Mouse (Mus musculus) cerebral cortex, adult 2 months (tissue): ENCODE data around the gene Mynn.

Experiments used
- WGBS: fragments of 180-500 bp; shearing (Covaris S2); methylation state at CpG from one replicate; pipeline ENCODE4 v1.1.7; 2018; 5-methylcytosine and 5-hydroxymethylcytosine counted together

The Mynn gene

DNA sequence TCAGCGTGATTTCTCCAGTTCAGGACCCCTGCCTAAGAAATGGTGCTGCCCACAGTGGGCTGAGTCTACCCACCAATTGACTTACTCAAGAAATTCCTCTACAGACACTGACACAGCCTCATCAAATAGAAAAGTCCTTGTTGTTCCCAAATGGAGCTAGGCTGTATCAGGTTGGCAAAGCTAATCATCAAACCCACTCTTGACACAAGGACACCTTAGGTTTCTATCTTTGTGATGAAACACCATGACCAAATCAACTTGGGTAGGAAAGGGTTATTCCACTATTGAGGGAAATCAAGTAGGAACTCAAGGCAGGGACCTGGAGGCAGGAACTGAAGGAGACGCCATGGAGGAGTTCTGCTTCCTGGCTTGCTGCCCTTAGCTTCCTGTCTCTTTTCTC, 42.3 kb downstream of the Mynn start, which contains the start of gene Lrriq4:
Gene Lrriq4 (plus strand): TSS at position 301 of the 400 bp plus-strand sequence.
- WGBS = 44% methylated on average over 2 of the region's 2 CpGs

DNA sequence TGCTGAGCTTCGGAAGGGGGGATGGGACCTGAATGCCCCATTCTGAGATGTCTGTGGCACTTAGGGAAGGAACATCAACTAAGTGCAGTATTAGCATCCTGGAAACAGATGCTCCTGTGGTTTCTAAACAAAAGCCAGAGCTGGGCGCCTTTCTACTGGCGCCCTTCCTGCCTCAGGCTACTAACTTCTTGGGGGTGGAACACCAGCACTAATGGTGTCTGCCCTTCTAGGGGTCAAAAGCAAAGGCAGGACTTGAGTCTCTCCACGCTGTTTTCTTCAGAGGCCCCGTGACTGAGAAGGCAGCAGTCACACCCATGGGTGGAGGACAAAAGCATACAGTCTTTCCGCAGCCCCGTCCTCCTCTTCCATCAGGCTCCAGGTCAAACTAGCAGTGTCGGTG, 44.9 kb downstream of the Mynn start:
- 67% methylated on average over 8 of the region's 8 CpGs for WGBS

DNA sequence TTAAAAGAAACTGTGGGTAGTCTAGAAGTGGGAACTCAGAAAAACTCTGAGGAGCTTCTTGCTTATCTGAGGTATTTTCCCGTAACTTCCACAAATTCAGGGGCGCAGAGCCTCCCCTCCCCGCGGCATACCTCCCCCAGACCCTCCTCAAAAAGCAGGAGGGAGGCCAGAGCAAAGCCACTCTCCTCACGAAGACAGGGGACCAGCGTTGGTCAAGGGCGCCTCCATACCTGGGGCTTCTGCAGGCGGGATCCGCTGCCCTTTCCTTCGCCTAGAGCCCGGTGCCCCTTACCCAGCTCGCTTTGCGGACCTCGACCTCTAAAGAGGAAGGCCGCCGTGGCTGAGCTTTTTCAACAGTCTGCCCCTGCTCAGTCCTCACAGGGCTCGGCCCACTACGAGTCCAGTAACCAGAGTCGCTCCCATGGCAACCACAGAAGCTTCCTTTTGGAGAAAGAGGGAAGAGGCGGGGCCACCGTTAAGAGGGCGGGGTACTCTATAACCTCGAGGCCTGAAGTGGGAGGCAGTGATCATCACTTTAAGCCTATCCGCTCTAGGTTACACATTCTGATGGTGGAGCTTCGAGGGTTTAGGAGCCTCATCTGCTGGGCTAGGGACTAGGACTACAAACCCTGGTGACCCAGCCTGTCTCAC, 45.7 kb downstream of the Mynn start, which contains the start of gene Lrrc34:
Gene Lrrc34 (minus strand): TSS at position 430 of the 651 bp plus-strand sequence.
- 14% methylated on average over 25 of the region's 25 CpGs for WGBS

DNA sequence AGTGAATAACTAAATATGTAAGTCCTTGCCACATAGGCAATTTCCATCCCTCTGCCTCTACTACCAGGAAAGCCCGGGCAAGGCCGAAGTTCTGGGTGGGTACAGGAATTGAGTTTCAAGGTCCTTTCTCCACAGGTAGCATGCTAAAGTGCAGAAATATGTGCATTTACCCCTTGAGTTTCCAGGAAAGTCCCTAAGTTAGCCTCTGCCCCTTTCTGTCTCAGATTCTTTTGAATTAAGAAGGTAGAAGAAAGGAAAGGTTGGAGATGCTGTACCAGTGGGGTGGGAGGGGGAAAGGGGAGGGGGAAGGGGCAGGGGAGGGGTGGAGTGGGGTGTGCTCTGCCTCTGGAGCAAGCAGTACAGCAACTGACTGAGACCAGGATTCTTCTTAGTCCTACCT, 46.6 kb downstream of the Mynn start:
- 94% methylated on average over 2 of the region's 2 CpGs for WGBS

DNA sequence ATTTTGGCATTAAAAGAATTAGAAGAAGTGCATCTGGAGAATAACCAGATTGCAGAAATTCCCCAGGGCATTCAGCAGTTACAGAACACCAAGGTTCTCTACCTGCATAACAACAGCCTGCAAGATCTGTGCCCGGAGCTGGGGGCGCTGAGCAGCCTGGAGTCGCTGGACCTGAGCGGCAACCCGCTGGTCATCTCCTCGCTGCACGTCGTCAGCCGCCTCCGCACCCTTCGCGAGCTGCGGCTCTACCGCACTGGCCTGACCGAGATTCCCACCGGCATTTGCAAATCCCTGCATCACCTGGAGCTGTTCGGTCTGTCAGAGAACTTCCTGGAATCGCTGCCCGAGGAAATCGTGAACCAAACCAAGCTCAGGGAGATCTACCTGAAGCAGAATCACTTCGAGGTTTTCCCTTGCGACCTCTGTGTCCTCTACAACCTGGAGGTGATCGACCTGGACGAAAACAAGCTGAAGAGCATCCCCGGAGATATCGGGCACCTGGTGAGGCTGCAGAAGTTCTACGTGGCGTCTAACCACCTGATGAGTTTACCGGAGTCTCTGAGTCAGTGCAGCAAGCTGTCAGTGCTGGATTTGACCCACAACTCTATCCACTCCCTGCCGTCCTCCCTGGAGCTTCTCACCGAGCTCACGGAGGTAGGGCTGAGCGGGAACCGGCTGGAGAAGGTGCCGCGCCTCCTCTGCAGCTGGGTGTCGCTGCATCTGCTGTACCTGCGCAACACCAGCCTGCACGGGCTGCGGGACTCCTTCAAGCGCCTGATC, 48.4 kb downstream of the Mynn start:
- WGBS = 2% methylated on average over 41 of the region's 41 CpGs

DNA sequence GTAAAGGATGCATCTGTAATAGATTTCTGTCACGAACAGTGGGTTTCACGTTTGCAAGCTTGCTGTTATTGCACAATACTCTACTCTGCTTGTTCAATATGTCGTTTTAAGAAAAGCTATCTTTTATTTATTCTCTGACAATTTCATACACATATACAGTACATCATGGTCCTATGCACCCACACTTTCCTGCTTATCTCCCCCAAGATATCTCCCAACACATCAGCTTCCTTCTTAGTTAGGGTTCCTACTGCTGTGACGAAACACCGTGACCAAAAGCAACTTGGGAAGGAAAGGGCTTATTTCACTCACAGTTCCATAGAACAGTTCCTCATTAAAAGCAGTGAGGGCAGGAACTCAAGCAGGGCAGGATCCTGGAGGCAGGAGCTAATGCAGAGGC, 54.1 kb downstream of the Mynn start:
- WGBS = 83% methylated on average over 5 of the region's 5 CpGs

DNA sequence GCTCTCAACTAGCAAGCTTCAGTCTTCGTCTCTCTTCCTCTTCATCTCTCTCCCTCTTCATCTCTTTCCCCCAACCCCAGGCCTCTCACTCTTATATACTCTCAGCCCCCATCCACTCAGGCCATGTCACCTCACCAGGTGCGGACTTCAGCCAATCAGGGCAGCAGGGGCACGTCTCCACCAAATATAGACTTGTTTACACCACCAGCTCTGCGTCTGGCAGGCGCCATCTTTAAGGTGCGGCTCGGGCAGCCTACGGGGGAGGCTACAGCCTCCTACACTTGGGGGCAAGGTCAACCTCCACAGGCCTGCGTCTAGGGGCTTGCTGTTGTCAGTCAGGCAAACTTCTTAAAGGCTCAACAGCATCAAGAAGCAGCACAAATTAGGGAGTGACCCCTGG, 56.6 kb downstream of the Mynn start:
- 86% methylated on average over 9 of the region's 9 CpGs for WGBS
